Mouse (Mus musculus) frontal cortex, postnatal 14 days (tissue): ENCODE data around the gene Prdm9.
"Not testable (repeated sequence)": the region's sequence is repeated elsewhere in the genome, so short reads cannot be mapped to it uniquely, and the experiment has no call there.

ENCODE experiments used
- DNase-seq, 2 experiments: peaks; one replicate each; pipeline ENCODE4 v3.0.0; 2022; ENCODE audit warnings: low spot score in 2 of 2

Gene Prdm9

DNA sequence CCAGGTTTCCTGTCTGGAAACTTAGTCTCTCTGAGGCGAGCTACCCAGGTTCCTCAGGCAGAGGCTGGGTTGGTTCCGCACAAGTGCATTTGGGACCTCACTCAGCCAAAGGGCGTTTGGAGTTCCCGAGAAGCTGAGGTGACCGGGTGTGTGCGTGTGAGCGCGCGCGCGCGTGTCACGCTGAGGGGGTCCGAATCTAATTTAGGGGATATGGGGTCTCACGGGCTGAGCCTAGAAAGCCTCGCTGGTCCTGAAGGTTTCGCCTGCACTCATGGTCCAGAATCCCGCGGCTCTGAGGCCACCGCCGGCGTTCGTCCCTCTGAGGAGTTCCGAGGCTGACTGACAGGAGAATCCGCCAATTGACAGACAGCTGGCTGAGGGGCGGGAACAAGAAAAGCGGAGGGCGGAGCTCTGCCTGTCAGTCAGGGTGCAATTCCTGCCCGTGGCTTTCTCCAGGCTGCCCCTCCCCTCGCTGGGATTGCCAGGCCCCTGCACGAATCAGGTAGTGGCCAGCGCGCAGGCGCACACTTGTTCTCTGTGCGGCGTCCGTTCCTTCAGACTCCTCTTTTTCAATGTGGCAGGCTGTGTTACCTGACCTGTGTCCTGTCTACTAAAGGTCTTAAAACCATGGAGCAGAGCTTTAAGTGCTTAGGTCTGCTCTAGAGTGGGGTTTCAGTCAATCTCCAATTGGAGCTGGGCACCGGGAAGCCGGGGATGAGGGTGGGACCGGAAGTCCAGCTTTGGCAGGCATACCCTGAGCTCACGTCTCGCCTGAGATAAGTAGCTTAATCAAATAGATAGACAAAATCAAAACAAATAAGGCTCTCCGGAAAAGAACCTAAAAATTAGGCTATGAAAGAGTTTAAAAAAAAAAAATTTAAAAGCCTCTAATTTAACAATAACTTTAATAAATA is at the start of gene Prdm9:
Gene Prdm9 (minus strand): TSS at position 341 of the 914 bp plus-strand sequence.
- peak; percentile 99 to 100 for DNase-seq

DNA sequence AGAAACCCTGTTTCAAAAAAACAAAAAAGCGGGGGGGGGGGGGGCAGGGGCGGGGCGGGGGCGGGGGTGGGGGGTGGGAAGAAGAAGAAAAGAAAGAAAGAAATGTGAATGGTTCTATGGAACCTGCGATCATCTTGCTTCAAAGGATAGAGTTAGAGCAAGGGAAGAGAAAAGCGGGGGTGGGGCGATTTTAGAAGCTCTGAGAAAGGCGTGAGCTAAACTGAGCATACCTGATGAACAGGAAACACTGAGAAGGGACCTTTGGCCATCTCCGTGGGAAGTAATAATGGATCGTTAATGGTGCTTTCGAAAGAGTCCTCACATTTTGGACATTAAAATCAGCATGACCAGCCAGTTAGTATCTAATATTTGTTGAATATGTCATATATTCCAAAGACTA is 35.3 kb upstream of the Prdm9 start:
- DNase-seq = no peak

DNA sequence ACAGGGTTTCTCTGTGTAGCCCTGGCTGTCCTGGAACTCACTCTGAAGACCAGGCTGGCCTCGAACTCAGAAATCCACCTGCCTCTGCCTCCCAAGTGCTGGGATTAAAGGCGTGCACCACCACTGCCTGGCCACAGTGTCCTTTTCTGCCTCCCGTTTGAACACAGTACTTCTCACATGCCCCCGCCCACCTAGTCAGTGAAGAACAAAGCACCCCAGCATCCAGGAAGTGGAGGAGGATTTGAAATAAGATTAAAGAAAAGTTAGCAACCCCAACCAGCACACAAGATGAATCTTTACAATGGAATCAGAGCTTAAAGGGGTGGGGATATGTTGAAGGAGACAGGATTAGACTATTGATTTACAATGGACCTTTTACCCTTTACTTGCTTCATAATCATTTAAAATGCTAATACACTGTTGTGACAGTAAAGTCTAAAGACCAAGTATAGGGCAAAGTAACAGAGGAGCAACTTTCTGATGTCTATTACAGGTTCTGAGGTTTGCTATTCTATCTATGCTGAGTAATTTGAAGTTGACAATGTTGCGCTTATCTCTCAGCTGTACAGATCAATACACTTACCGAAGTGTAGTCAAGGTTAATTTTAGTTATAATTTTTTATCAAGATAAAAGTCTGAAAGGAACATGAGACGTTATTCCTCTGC is 27.2 kb upstream of the Prdm9 start:
- DNase-seq = no peak

DNA sequence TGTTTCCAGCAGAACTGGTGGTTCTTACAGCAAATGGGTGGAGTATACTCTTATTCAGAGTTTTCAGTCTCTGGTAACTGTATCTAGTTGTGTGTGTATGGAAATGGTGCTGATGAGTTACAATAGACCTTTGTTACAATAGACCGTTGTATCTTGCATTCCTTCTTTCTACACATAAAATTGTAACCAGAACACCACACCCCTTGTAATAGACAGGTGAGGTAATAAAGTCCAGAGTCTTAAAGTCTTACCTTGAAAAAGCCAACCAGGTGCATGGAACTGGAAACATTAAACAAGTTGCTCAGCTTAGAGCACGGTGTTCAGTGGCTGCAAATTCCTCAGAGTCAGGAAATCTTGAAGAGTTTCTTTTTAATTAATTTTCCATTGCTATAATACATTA is 24.0 kb upstream of the Prdm9 start:
- no peak for DNase-seq

DNA sequence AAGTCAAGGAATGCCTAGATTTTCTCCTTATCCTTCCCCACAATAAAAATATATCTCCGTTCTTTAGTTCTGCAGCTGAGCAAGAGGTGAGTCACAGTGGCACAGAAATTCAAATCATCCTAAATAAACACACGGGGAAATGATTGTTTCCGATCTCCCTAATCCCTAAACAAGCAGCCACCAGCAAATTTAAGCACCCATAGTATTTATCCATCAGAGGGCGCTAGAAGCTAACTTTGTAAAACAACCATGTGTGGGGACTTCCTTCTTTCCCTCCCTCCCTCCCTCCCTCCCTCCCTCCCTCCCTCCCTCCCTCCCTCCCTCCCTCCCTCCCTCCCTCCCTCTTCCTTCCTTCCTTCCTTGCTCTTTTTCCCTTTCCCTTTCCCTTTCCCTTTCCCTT is 21.5 kb upstream of the Prdm9 start:
- no peak for DNase-seq

DNA sequence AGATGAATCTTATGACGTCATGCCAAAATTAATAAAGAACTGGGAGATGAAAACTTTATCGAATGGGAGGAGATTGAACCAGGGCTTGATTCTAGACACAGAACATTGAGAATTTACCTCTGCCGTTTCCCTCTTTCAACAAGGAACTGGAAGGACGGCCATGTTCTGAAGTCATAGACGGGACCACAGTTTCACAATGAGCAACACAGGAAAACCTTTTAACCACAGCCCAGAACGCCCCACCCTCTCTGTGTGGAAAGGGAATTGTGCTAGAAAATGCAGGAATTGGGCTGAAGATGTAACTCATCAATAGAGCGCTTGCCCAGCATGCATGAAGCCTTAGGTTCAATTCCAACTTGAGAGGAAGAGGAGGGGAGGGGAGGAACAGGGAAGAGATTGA is 18.9 kb upstream of the Prdm9 start:
- DNase-seq = no peak

DNA sequence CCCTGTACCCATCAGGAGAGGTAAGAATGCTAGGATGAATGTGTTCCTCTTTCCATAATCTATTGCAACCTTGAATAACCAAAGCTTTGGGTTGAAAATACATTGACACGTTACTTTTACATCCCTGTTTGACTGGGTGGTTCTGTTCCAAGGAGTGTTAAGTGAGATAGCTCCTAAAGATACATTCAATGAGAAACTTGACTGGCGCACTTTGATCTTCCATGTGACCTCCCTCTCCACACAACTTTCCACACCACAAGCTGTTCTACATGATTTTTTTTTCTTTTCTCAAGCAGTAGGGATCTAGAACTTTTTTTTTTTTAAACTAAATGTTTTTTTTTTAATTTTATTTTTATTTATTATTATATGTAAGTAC is 15.9 kb upstream of the Prdm9 start:
- DNase-seq = no peak

DNA sequence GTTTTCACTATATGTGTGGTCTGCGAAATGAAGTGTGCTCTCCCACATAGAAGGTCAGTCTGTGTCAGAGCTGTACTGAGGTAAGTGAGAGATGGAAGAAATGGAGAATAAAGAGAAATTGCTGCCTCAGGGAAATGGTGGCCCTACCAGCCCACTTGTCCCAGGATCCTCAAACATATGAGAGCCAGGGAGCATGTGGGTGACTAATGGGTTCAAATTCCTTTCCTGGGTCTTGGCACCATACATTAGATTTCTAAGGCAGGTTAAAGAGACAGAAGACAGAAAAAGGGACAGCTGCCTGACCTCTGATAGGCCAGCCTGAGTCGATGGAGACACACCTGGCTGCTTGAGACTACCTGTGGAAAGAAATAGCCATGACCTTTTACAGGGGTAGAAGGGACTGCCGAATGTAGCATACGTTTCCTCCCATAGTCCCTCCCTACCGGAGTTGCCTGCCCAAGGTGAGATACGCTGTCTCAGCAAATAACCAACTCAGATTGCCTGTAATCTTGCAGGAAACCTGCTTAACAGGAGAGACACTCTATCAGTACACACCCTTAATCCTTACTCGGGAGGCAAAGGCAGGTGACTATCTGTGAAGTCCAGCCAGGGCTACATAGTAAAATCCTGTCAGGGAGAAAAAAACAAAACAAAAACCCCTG is 15.4 kb upstream of the Prdm9 start:
- DNase-seq = no peak

DNA sequence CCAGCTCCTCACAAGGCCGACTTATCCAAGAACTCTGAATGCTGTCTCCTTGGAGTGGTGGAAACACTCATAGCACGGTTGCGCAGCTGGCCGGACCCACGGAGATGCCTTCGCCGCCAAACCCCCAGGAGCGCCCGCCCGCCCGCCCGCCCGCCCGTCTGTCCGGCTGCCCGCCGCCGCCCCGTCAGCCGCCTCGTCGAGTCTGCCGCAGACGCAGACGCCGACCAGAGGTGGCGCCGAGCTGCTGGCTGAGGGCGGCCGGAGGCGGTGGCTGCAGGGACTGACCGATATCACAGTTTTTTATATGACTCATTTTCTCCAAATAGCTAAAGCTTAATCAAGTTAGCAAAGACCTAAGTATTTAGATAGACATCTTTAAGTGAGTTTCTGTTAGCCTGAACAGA is 13.1 kb upstream of the Prdm9 start:
- DNase-seq = no peak

DNA sequence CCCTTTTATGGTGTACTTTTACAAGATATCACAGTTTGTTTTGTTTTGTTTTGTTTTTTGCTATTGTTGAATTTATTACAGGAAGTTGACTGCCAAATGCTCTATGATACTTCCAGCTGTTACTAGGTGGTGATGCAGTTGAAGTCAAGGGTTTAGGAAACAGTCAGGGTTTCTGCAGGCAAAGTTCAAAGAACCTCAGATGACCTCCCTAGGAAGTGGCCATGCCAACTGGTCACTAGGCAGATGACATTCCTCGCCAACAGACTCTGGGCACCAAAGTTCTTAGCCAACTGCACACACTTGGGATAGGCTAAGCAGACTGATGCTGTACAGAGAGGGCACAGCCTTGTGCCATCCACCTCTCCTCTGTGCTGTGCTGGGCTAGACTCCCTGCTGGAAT is 10.9 kb upstream of the Prdm9 start:
- no peak for DNase-seq

DNA sequence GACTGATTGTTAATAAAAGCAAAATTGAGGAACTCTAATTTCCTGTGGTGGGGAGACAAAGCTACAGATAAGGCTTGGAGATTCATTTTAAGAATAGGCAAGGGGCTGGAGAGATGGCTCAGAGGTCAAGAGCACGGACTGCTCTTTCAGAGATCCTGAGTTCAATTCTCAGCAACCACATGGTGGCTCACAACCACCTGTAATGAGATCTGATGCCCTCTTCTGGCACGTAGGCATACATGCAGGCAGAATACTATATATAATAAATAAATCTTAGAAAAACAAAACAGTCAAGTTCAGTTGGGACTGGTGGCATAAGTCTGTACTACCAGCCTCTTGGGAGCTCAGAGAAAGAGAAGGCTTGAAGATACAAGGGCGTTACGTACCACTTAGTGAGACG is 2.8 kb upstream of the Prdm9 start:
- no peak for DNase-seq

DNA sequence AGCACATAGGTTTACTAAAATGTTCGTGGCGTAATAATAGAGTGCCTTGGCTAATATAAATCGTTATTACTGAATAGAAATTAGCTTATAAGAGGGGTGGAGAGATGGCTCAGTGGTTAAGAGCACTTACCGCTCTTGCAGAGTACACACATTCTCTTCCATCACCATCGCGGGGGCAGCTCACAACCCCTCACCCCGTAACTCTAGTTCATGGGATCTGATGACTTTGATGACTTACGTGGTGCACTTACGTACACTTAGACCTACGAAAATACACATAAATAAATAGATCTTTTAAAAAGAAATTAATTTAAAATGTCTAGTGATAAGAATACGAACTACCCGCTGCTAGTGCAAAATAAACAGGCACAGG is 760 bp upstream of the Prdm9 start:
- peak in 1 of 2 experiments; percentile 6 for DNase-seq

DNA sequence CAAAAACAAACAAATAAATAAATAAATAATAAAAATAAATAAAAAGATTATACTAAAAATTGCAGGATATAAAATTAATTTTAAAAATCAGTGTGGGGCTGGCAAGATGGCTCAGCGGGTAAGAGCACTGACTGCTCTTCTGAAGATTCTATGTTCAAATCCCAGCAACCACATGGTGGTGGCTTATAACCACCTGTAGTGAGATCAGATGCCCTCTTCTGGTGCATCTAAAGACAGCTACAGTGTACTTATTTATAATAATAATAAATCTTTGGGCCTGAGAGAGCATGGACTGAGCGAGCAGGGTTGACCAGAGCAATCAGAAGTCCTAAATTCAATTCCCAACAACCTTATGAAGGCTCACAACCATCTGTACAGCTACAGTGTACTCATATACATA is 4.2 kb downstream of the Prdm9 start:
- DNase-seq = no peak

DNA sequence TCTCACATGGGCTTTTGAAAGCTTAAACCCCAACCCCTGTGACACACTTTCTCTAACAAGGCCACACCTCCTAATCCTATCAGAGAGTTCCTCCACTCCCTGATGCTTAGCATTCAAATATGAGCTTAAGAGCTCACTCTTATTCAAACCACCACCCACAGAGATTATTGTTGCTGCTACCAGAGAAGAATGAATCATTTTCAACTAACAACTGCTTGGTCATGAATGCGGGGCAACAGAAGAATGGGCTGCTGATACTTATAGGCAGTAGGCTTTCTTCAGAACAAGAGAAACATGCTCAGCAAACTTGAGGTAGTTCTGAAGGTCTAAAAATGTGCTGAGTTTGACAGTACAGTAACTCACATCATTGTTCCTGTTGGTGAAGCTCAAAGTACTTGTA is 14.4 kb downstream of the Prdm9 start:
- no peak for DNase-seq

DNA sequence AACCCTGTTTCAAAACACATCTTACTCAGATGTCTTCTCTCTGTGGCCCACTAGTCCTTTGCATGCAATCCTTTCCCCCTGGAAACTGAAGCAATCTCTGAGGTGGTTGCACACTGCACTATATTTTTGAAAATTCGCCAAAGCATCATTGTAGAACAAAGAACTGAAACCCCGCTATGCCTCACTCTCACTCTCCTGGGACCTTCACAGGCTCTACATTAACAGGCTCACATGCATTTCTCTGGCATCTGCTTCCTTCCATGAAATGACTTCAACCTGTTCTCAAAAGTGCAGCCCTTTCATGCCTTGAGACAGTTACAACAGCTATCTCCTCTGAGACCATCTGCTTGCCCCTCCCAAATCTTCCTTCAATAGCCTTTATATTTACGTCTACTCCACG is 17.7 kb downstream of the Prdm9 start:
- no peak for DNase-seq

DNA sequence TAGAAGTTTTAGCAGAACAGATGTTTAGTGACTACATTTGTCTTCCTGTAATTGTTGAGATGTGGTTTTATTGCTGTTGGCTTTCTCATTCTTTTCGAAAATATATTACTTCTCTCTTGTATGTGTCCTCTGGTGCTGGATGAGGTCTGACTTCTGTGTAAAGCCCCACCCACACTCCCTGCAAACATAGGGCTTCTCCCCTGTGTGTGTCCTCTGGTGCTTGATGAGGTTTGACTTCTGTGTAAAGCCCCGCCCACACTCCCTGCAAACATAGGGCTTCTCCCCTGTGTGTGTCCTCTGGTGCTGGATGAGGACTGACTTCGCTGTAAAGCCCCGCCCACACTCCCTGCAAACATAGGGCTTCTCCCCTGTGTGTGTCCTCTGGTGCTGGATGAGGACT is 20.3 kb downstream of the Prdm9 start:
- not testable (repeated sequence) for DNase-seq

DNA sequence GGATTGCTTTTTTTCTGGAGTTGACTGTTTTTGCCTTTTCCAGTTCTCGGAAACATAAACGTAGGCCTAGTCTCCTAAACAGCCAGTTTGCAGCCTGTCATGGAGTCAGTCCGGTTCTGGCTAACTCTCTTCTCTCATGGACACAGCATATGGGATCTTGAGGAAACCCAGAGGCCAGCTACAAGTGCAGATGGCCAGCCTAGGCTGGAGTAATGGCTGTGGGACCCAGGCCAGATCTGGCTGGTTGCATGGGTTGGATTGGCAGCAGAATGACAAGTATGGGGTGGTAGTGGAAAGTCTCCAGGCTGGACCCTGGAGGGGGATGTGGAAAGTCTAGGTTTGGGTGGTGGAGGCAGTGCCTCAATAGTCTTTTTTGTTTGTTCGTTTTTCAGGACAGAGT is 23.8 kb downstream of the Prdm9 start:
- DNase-seq = no peak

DNA sequence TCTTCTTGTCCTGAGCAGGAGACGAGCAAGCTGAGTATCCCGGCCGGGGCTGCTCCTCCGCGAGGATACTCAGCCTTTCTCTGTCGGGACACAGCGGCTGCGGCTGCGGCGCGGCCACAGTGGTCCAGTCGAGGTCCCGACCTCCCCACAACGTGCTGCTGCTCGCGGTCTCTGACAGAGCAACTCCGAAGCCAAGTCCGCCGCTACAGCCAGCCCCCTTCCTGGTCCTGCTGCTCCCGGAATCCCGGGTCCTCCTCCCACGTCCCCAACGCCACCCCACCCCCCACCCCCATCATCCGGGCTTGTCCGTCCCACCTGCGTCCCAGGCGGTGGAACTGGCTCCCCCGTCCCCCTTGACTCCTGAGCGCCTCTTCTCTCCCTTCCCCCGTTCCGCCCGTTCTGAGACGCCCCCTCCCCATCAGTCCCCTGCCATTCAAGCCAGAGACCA is 27.7 kb downstream of the Prdm9 start:
- DNase-seq = no peak

DNA sequence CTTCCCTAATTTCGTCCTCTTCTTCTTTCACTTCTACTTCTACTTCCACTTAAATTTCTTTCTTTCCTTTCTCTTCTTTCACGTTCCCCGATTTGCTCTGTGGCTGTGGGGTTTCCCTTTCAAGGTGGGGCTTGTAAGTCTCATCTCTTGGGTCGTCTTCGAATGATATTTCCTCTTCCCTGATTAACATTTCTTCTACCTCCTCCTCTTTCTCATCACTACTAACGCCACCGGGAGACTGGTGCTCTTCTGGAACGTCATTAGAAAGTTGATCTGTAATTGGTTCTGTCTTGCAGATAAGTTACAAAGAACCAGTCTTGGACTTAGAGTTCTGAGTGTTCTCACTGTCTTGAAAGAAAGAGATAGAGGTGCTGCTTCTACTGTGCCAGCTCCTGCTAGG is 28.2 kb downstream of the Prdm9 start:
- no peak for DNase-seq

DNA sequence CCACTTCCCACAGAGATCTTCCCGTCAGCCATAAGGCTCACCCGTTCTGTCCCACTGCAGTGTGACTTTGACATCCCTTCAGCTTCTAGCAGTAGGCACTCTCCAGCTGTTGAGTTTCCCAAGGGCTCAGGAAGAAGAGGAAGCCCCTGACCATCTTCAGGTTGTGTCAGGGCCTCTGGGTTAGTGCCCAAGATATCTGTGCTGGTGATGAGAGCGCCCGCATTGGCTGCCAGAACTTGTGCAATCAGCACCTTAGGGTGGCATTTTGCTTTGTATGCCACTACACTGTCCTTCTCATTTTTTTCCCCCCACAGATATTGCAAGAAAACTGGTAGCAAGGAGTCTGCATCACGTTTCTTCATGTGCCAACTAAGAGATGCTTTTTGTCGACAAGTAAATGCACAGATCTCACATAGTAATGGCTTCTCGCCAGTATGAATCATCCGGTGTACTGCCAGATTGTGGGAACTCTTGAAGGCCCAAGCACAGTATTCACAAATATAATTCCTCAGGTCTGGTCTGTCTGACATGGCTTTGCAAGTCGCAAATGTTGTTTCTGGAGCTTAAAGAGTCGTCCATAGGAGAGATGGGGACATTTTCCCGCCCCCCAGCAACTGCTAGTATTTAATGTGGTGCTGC is 28.9 kb downstream of the Prdm9 start:
- DNase-seq = no peak

DNA sequence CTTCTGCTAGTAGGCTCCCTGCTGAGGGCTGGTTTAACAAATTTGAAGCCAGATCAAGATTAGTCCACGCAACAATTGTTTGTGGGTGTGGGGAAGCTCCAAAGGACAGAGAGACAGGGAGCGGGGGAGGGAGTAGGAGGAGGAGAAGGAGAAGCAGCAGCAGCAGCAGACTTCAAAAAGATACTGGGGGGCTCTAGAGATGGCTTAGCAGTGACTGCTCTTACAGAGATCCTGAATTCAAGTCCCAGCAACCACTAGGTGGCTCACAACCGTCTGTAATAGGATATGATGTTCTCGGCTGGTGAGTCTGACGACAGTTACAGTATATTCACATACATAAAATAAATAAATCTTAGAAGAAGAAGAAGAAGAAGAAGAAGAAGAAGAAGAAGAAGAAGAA is 34.0 kb downstream of the Prdm9 start:
- DNase-seq = peak in 1 of 2 experiments; percentile 43

DNA sequence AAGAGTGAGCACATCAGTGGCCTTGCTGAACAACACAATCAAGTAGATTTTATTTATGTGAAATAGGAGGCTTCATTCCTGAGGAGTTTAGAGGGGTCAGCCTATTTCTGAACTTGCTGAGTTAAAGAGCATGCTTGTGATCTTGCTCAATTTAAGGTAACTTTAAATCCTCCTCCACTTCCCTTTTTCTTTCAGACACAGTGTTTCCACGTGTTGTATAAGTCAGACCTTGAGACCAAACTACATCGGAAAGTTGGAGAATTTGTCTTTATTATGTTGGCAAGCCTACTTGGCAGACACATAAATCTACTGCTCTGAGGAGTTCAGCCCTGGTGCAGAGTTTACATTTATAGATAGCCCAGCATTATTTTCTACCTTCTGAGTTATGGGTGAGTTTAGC is 35.3 kb downstream of the Prdm9 start:
- DNase-seq = no peak

DNA sequence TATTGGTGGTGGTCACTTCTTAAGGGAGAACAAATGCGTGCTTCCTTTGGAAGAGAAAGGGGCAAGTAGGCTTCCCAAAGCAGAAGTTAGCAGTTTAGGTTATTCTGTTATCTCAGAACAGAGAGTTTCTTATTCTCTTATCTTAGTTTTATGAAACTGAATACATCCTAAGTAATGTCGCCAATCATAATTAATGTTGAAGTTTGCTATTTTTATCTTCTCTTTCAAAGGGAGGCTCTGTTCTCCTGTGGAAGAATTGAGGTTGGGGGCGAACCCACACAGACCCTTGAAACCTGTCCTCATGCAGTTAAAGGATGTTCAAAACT is 36.4 kb downstream of the Prdm9 start:
- no peak for DNase-seq
